Mouse (Mus musculus): ENCODE data around the gene Tbcd.

The Tbcd gene

GRCm38 (mm10) chr11:121451753-121452635 is at the start of gene Tbcd:
Tbcd (plus strand) TSS chr11:121451949.
- DNase-seq (ENCODE audit: low read depth, low spot score) = peak; percentile 98

- DNase-seq (ENCODE audit: low read depth, low spot score) = no peak
These were observed 44.2 kb upstream of the Tbcd start for GRCm38 (mm10) chr11:121407366-121408155.

- no peak for DNase-seq (ENCODE audit: low read depth, low spot score)
These were observed 37.0 kb upstream of the Tbcd start for GRCm38 (mm10) chr11:121414762-121415161.

- DNase-seq (ENCODE audit: low read depth, low spot score) = no peak
These were observed 36.4 kb upstream of the Tbcd start for GRCm38 (mm10) chr11:121415351-121415750.

- DNase-seq (ENCODE audit: low read depth, low spot score) = no peak
These were observed 33.8 kb upstream of the Tbcd start for GRCm38 (mm10) chr11:121417971-121418370.

GRCm38 (mm10) chr11:121418932-121419331 is 32.8 kb upstream of the Tbcd start:
- no peak for DNase-seq (ENCODE audit: low read depth, low spot score)

- DNase-seq (ENCODE audit: low read depth, low spot score) = no peak
These were observed 31.4 kb upstream of the Tbcd start for GRCm38 (mm10) chr11:121420379-121420778.

- peak; percentile 99 for DNase-seq (ENCODE audit: low read depth, low spot score)
These were observed 30.8 kb upstream of the Tbcd start, which contains the start of gene Fn3krp for GRCm38 (mm10) chr11:121420830-121421552. Fn3krp (plus strand) TSS chr11:121421401.

- DNase-seq (ENCODE audit: low read depth, low spot score) = no peak
These were observed 30.1 kb upstream of the Tbcd start for GRCm38 (mm10) chr11:121421553-121422173.

GRCm38 (mm10) chr11:121433397-121433796 is 18.4 kb upstream of the Tbcd start:
- DNase-seq (ENCODE audit: low read depth, low spot score) = no peak

- peak; percentile 65 for DNase-seq (ENCODE audit: low read depth, low spot score)
These were observed 17.3 kb upstream of the Tbcd start, which contains the start of gene Fn3k for GRCm38 (mm10) chr11:121434156-121435155. Fn3k (plus strand) TSS chr11:121434913.

- DNase-seq (ENCODE audit: low read depth, low spot score) = no peak
These were observed 14.5 kb upstream of the Tbcd start for GRCm38 (mm10) chr11:121437236-121437635.

- no peak for DNase-seq (ENCODE audit: low read depth, low spot score)
These were observed 12.0 kb upstream of the Tbcd start for GRCm38 (mm10) chr11:121439686-121440292.

GRCm38 (mm10) chr11:121441653-121442052 is 10.1 kb upstream of the Tbcd start:
- DNase-seq (ENCODE audit: low read depth, low spot score) = no peak

GRCm38 (mm10) chr11:121442076-121442475 is 9.7 kb upstream of the Tbcd start:
- DNase-seq (ENCODE audit: low read depth, low spot score) = no peak

- no peak for DNase-seq (ENCODE audit: low read depth, low spot score)
These were observed 478 bp upstream of the Tbcd start for GRCm38 (mm10) chr11:121451216-121451726.

GRCm38 (mm10) chr11:121457874-121458273 is 6.1 kb downstream of the Tbcd start:
- peak; percentile 60 for DNase-seq (ENCODE audit: low read depth, low spot score)

GRCm38 (mm10) chr11:121467408-121467807 is 15.7 kb downstream of the Tbcd start:
- no peak for DNase-seq (ENCODE audit: low read depth, low spot score)

- DNase-seq (ENCODE audit: low read depth, low spot score) = no peak
These were observed 23.1 kb downstream of the Tbcd start for GRCm38 (mm10) chr11:121474831-121475230.

Data from ZHBTc4 (cell line).